Mouse (Mus musculus): ENCODE measurements at regions not wholly inside any gene's neighbourhood (a gene's known extent, or its start where the extent isn't known, plus 50 kb on each side); places are given as distances from the start of the nearest gene placed in this dataset.

DNA sequence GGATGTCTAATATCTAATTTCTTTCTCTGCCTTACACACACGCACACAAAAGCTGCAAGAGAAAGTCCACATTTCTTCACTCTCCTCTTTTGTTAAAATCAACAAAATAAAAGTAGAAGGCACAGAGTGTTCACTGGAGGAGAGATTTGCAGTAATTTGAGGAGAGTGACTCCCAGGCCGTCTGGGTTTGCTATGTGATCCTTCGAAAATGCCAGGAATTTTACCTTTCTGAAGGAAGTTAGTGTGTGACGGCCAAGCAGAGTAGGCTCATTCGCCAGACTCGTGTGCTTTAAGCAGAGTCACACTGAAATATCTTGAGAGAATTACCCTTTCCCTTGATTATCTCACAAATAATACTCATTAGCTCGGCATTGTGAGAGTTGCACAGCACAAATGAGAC is 216.0 kb downstream of the Rnd3 start:
- Histone ChIP-seq H3K9me3 (ENCODE audit: control insufficient read depth, low read length) (no peaks in the 10 kb centered on the region), H3K27me3 (ENCODE audit: control insufficient read depth, insufficient read depth, low read length) (no peaks in the 10 kb centered on the region), H3K36me3 (ENCODE audit: control insufficient read depth, insufficient read depth, low read length) (no peaks in the 10 kb centered on the region), H3K4me3 (ENCODE audit: low read depth, low read length) (no peak overlapping the region), H3K4me1 (ENCODE audit: control insufficient read depth, insufficient read depth, low read length) (no peaks in the 10 kb centered on the region), H3K27ac (ENCODE audit: low read depth, low read length) (no peak overlapping the region), H3K4me2 (ENCODE audit: low read depth, low read length) (no peak overlapping the region), H3K9ac (replicated peaks; ENCODE audit: low read depth, low read length) (no peak overlapping the region)
- ATAC-seq (ENCODE audit: low read depth), result no peak
- 48% methylated on average over 7 of the region's 7 CpGs for WGBS

- Histone ChIP-seq H3K27me3 (ENCODE audit: control insufficient read depth, insufficient read depth, low read length) (no peaks in the 10 kb centered on the region), H3K9ac (replicated peaks; ENCODE audit: low read depth, low read length) (no peak overlapping the region), H3K4me1 (ENCODE audit: control insufficient read depth, insufficient read depth, low read length) (peaks cover 4% of the 10 kb centered on the region; the same call in 1 of the 2 replicates), H3K4me3 (ENCODE audit: low read depth, low read length) (no peak overlapping the region), H3K36me3 (ENCODE audit: control insufficient read depth, insufficient read depth, low read length) (no peaks in the 10 kb centered on the region), H3K4me2 (ENCODE audit: low read depth, low read length) (no peak overlapping the region), H3K27ac (ENCODE audit: low read depth, low read length) (no peak overlapping the region), H3K9me3 (ENCODE audit: control insufficient read depth, low read length) (no peaks in the 10 kb centered on the region)
- no peak for ATAC-seq (ENCODE audit: low read depth)
These were observed 227.9 kb downstream of the Rnd3 start for GRCm38 (mm10) chr2:50921002-50921401.

- Histone ChIP-seq H3K36me3 (ENCODE audit: control insufficient read depth, insufficient read depth, low read length) (no peaks in the 10 kb centered on the region), H3K4me1 (ENCODE audit: control insufficient read depth, insufficient read depth, low read length) (peaks cover 9% of the 10 kb centered on the region; the same call in 1 of the 2 replicates), H3K9ac (replicated peaks; ENCODE audit: low read depth, low read length) (no peak overlapping the region), H3K27me3 (ENCODE audit: control insufficient read depth, insufficient read depth, low read length) (no peaks in the 10 kb centered on the region), H3K4me3 (ENCODE audit: low read depth, low read length) (no peak overlapping the region), H3K9me3 (ENCODE audit: control insufficient read depth, low read length) (no peaks in the 10 kb centered on the region), H3K4me2 (ENCODE audit: low read depth, low read length) (no peak overlapping the region), H3K27ac (ENCODE audit: low read depth, low read length) (peak overlapping the region; percentile 58)
- ATAC-seq (ENCODE audit: low read depth), result peak; percentile 80; the same call in 1 of the 2 replicates
- 39% methylated on average over 18 of the region's 18 CpGs for WGBS
These were observed 232.3 kb downstream of the Rnd3 start for GRCm38 (mm10) chr2:50916323-50917221.

- WGBS, result 93% methylated on average over 2 of the region's 2 CpGs
- no peaks in the 10 kb centered on the region for H3K9me3 ChIP-seq (ENCODE audit: control insufficient read depth, low read length)
- H3K4me2 ChIP-seq (ENCODE audit: low read depth, low read length), result no peak overlapping the region
- H3K27me3 ChIP-seq (ENCODE audit: control insufficient read depth, insufficient read depth, low read length), result no peaks in the 10 kb centered on the region
- peaks cover 9% of the 10 kb centered on the region; the same call in 1 of the 2 replicates for H3K4me1 ChIP-seq (ENCODE audit: control insufficient read depth, insufficient read depth, low read length)
- no peaks in the 10 kb centered on the region for H3K36me3 ChIP-seq (ENCODE audit: control insufficient read depth, insufficient read depth, low read length)
- no peak overlapping the region for H3K27ac ChIP-seq (ENCODE audit: low read depth, low read length)
- no peak for ATAC-seq (ENCODE audit: low read depth)
- no peak overlapping the region for H3K4me3 ChIP-seq (ENCODE audit: low read depth, low read length)
- H3K9ac ChIP-seq (replicated peaks; ENCODE audit: low read depth, low read length), result no peak overlapping the region
These were observed 233.8 kb downstream of the Rnd3 start for GRCm38 (mm10) chr2:50915149-50915548.

DNA sequence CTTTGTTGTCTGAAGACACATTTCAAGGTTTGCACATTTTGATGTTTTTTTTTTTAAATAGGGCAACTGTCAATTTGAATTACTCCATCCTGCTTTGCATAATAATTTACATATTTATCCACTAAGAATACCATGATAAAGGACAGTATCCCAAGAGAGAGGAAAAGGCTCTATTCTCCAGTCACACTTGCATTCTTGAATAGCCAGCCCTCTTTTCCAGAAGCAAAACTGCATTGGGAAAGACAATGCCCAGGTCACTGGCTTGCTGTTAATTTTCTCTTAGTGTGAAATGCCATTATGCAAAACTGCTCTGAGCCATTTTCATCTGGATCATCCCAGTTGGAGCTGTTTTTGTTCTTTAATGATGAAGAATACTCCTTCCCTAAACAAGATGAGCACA is 234.7 kb downstream of the Rnd3 start:
- H3K27me3 ChIP-seq (ENCODE audit: control insufficient read depth, insufficient read depth, low read length), result no peaks in the 10 kb centered on the region
- no peak overlapping the region for H3K9ac ChIP-seq (replicated peaks; ENCODE audit: low read depth, low read length)
- no peak overlapping the region for H3K4me2 ChIP-seq (ENCODE audit: low read depth, low read length)
- H3K9me3 ChIP-seq (ENCODE audit: control insufficient read depth, low read length), result no peaks in the 10 kb centered on the region
- H3K4me3 ChIP-seq (ENCODE audit: low read depth, low read length), result no peak overlapping the region
- ATAC-seq (ENCODE audit: low read depth), result no peak
- no peak overlapping the region for H3K27ac ChIP-seq (ENCODE audit: low read depth, low read length)
- H3K4me1 ChIP-seq (ENCODE audit: control insufficient read depth, insufficient read depth, low read length), result peaks cover 9% of the 10 kb centered on the region; the same call in 1 of the 2 replicates
- H3K36me3 ChIP-seq (ENCODE audit: control insufficient read depth, insufficient read depth, low read length), result no peaks in the 10 kb centered on the region

GRCm38 (mm10) chr2:50908762-50909161 is 240.1 kb downstream of the Rnd3 start:
- 70% methylated on average over 3 of the region's 3 CpGs for WGBS

GRCm38 (mm10) chr2:50902701-50903100 is 246.2 kb downstream of the Rnd3 start:
- 65% methylated on average over 8 of the region's 8 CpGs for WGBS
- no peaks in the 10 kb centered on the region for H3K9me3 ChIP-seq (ENCODE audit: control insufficient read depth, low read length)
- H3K4me3 ChIP-seq (ENCODE audit: low read depth, low read length), result no peak overlapping the region
- no peak overlapping the region for H3K27ac ChIP-seq (ENCODE audit: low read depth, low read length)
- no peaks in the 10 kb centered on the region for H3K36me3 ChIP-seq (ENCODE audit: control insufficient read depth, insufficient read depth, low read length)
- ATAC-seq (ENCODE audit: low read depth), result no peak
- no peak overlapping the region for H3K9ac ChIP-seq (replicated peaks; ENCODE audit: low read depth, low read length)
- H3K4me2 ChIP-seq (ENCODE audit: low read depth, low read length), result no peak overlapping the region
- H3K4me1 ChIP-seq (ENCODE audit: control insufficient read depth, insufficient read depth, low read length), result no peaks in the 10 kb centered on the region
- H3K27me3 ChIP-seq (ENCODE audit: control insufficient read depth, insufficient read depth, low read length), result no peaks in the 10 kb centered on the region

More at GRCm38 (mm10) chr2:50908762-50909161, 240.1 kb downstream of the Rnd3 start:
- Histone ChIP-seq H3K36me3 (ENCODE audit: control insufficient read depth, insufficient read depth, low read length) (no peaks in the 10 kb centered on the region), H3K9ac (replicated peaks; ENCODE audit: low read depth, low read length) (no peak overlapping the region), H3K27me3 (ENCODE audit: control insufficient read depth, insufficient read depth, low read length) (no peaks in the 10 kb centered on the region), H3K4me2 (ENCODE audit: low read depth, low read length) (no peak overlapping the region), H3K27ac (ENCODE audit: low read depth, low read length) (no peak overlapping the region), H3K4me3 (ENCODE audit: low read depth, low read length) (no peak overlapping the region), H3K9me3 (ENCODE audit: control insufficient read depth, low read length) (no peaks in the 10 kb centered on the region), H3K4me1 (ENCODE audit: control insufficient read depth, insufficient read depth, low read length) (no peaks in the 10 kb centered on the region)
- no peak for ATAC-seq (ENCODE audit: low read depth)

- no peaks in the 10 kb centered on the region for H3K4me1 ChIP-seq (ENCODE audit: control insufficient read depth, insufficient read depth, low read length)
- H3K4me2 ChIP-seq (ENCODE audit: low read depth, low read length), result no peak overlapping the region
- H3K9me3 ChIP-seq (ENCODE audit: control insufficient read depth, low read length), result no peaks in the 10 kb centered on the region
- H3K9ac ChIP-seq (replicated peaks; ENCODE audit: low read depth, low read length), result no peak overlapping the region
- 60% methylated on average over 9 of the region's 9 CpGs for WGBS
- no peaks in the 10 kb centered on the region for H3K36me3 ChIP-seq (ENCODE audit: control insufficient read depth, insufficient read depth, low read length)
- ATAC-seq (ENCODE audit: low read depth), result no peak
- H3K27ac ChIP-seq (ENCODE audit: low read depth, low read length), result no peak overlapping the region
- no peak overlapping the region for H3K4me3 ChIP-seq (ENCODE audit: low read depth, low read length)
- H3K27me3 ChIP-seq (ENCODE audit: control insufficient read depth, insufficient read depth, low read length), result no peaks in the 10 kb centered on the region
These were observed 246.7 kb downstream of the Rnd3 start for GRCm38 (mm10) chr2:50902220-50902619.

DNA sequence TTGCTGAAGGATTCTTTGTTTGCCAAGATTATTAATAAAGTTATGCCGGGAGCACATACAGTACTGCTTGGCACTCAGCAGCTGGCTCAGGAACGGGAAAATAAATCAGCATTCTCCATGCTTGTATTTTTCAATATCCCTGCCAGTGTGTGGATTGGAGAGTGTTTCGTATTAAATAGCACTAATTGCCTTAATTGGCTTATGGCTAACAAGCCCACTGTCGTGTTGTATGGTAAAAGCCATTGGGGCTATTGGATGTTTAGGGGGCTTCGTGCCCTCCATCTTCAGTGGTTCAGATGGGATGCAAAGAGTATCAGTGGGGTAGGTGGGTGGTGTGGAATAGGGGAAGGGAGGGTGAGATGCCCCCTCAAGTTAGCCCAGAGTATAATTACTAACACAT is 259.9 kb downstream of the Rnd3 start:
- H3K9me3 ChIP-seq (ENCODE audit: control insufficient read depth, low read length), result no peaks in the 10 kb centered on the region
- no peak overlapping the region for H3K27ac ChIP-seq (ENCODE audit: low read depth, low read length)
- ATAC-seq (ENCODE audit: low read depth), result no peak; the same call in 1 of the 2 replicates
- no peak overlapping the region for H3K4me3 ChIP-seq (ENCODE audit: low read depth, low read length)
- WGBS, result 53% methylated on average over 5 of the region's 5 CpGs
- no peaks in the 10 kb centered on the region for H3K27me3 ChIP-seq (ENCODE audit: control insufficient read depth, insufficient read depth, low read length)
- no peaks in the 10 kb centered on the region for H3K4me1 ChIP-seq (ENCODE audit: control insufficient read depth, insufficient read depth, low read length)
- no peaks in the 10 kb centered on the region for H3K36me3 ChIP-seq (ENCODE audit: control insufficient read depth, insufficient read depth, low read length)
- no peak overlapping the region for H3K9ac ChIP-seq (replicated peaks; ENCODE audit: low read depth, low read length)
- H3K4me2 ChIP-seq (ENCODE audit: low read depth, low read length), result no peak overlapping the region
